Mouse (Mus musculus) kidney, postnatal 4 days (tissue): Measurements from ENCODE around the gene Arpc1b.

ENCODE experiments used
- DNase-seq, 2 experiments: peaks; one replicate each; pipeline ENCODE4 v3.0.0; 2021; ENCODE audit warnings: mixed read lengths in 2 of 2

Gene Arpc1b

GRCm38 (mm10) chr5:145165184-145165583, 51.2 kb downstream of the Arpc1b start:
- no peak for DNase-seq

DNA sequence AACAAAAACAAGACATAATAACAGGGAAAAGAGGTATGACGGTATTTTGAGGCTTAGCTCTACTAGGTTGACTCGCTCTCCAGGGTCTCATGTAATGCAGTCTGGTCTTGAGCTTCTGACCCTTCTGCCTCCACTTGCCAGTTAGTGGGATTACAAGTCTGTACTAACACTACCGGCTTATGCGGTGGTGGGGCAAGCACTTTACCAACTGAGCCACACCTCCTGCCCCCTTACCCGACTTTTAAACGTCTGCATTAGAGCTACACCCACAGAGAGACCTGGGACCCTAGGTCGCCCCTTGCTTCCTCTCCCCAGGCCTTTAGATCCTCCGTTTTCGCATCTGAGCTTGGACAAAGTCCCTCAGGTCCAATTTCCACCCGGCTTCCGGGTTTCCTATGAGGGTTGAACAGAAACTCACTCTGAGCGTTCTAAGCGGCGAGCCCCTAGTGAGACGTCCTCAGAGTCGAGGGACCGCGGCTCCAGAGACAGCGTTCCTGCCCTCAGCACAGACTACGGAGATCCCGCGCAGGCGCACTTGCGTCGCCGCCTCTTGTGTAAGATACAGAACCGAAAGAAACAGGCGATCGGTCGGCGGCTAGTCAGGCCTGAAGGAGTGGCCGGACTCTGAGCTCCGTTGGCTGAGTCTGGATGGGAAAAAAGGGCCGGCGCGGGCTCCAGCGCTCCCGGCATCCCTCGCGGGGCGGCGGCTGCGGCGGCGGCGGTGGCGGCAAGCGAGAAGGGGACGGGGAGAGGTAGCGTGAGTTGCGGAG, 52.7 kb downstream of the Arpc1b start, which contains the start of the genes Ptcd1 and Cpsf4:
Gene Ptcd1, minus strand, starts transcription at position 573 of the 770 bp plus-strand sequence.
Gene Cpsf4, plus strand, starts transcription at position 678 of the 770 bp plus-strand sequence.
- peak; percentile 99 to 100 for DNase-seq

GRCm38 (mm10) chr5:145167306-145167661, 53.3 kb downstream of the Arpc1b start:
- DNase-seq: no peak

DNA sequence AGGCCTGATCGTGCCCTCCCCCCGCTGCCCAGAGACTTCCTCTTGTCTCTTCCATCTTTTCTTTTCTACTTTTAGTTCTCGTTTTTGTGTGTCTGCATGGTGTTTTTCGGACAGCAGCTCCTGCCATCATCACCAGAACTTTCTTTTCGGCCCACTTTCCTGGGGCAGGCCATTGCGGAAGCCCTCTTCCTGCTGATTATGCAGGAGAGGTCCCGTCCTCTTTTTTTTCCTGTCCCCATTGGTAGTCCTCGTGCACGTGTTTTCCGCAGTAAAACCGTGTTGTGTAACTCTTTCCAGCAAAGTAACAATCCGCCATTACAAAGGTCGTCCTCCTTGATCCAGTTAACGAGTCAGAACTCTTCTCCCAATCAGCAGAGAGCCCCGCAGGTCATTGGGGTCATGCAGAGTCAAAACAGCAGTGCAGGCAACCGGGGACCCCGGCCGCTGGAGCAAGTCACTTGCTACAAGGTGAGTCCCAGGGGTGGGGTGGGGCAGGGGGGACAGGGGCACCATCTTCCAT, 64.5 kb downstream of the Arpc1b start:
- DNase-seq: no peak
